Mouse (Mus musculus): Measurements from ENCODE around the gene Duxbl1. TPM values are rescaled to one million over a fixed set of nuclear protein-coding genes. Genes with fewer than 3 reads are reported as not detected.
"Not testable (repeated sequence)": the region's sequence is repeated elsewhere in the genome, so short reads cannot be mapped to it uniquely, and the experiment has no call there.

Gene Duxbl1
- polyA plus RNA-seq (2017; shearing (Covaris generic)) = not detected

DNA sequence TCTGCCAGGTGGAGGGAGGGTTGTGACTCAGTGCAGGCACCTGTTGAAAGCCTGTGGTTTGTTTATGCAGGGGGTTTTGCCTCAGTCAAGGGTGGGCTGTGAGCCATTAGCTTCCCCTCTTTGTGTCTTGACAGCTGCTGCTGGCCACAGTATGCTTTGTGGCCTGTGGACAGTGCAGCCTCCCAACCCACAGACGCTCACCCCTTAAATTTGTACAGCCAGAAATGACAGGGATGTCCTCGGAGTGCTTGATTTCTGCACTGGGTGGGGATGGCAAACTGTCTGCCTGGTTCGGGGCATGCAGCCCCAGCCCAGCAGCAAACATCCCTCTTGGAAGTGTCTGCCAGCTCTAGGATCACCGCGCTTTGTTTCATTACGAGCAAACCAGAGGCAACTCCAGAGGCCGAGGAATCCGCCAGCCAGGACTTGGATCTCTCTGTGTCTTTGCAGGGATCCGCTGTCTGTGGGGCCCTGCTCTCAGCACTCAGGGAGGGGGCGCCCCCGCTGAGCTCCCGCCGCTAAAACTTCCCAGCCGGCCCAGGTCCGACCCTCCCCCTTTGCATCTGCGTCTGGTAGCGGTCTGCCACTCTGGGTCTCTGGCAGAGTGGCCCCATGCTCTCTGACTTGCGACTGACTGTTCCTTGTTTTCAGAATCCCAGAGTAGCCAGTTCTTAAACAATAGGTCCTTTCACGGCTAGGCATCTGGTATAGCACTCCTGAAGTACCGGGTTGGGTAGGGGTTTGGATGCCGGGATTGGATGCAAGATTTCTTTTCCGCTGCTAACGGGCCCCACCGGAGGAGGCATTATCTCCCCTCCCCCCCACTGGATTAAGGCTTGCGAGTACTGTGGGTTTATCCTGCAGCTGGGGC, at the start of gene Duxbl1:
Duxbl1 (plus strand) TSS at position 207 of the 871 bp plus-strand sequence.
- ATAC-seq = not testable (repeated sequence)

- not testable (repeated sequence) for ATAC-seq
These were observed 41.3 kb upstream of the Duxbl1 start for GRCm38 (mm10) chr14:25936867-25937630.

DNA sequence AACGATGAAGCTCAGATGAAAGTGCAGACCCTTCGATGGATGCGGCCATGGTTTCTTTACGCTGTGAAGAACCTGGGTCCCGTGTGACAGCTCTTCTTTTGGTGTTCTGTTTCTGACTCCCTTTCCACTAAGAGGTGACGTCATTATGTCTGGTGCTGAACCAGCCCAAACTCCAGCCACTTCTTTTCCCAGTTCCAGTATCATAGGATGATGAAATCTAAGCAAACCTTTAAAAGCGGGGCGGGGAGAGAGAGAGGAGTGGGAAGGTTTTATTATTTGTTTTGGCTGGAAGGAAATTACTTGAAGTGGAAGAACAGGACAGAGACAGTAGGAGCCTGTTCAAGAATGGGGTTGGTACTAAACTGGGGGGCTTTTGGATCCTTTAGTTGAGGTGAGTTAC, 40.4 kb upstream of the Duxbl1 start, which contains the start of gene Cphx1:
Cphx1 (plus strand) TSS at position 301 of the 400 bp plus-strand sequence.
- not testable (repeated sequence) for ATAC-seq

DNA sequence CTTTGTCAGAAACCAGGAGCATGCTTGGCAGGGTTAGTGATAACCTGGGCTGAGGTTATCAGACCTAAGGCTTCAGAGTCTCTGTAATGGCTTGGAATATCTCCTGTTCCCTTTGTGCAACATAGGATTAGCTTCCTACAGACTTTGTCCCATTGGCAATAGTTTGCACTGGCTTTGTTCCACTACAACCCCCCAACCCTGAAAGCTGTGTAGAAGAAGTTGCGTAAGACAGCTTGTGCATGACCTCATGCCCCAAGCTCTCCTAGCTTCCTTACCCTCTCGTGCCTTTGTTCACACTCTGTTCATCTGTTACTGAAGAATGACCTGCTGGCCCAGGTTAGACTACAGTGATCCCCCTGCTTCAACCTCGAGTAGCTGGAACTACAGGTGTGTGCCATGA, 20.5 kb upstream of the Duxbl1 start:
- not testable (repeated sequence) for ATAC-seq

- not testable (repeated sequence) for ATAC-seq
These were observed 1.0 kb downstream of the Duxbl1 start for GRCm38 (mm10) chr14:25979242-25979941.

- ATAC-seq = not testable (repeated sequence)
These were observed 3.5 kb downstream of the Duxbl1 start for GRCm38 (mm10) chr14:25981880-25982279.

DNA sequence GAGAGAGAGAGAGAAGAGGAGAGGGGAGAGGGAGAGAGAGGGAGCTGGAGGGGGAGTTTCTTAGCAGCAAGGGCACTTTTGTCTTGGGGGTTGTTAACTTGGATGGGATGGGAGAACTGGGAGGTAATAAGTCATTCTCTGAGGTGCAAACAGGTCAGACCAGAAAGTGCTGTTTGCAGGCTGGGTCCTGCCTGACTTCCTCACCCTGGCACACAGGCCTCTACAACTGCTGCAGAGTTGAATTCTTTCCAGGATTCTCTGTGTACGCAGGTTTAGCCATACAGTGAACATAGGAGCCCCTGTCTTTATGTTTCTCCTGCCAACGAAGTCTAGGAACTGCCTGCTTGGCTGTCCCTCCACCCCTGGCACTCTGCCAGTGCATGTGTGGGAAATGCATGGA, 29.1 kb downstream of the Duxbl1 start:
- ATAC-seq = not testable (repeated sequence)

DNA sequence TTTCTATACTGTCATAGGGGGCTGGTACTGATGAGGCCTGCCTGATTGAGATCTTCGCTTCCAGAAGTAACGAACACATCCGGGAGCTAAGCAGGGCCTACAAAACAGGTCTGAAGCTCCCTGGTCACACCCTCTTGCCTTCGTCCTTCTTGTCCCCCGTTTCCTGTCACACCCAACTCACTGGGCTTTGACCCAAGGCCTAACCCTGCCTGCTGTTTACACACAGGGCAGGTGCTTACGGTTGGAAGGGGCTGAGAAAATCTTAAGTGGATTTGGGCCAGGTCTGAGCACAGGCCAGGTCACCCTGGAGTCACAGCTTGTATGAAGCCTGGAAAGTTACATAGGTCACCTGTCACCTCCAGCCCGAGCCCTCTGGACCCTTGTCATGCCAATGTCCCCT, 38.0 kb downstream of the Duxbl1 start:
- ATAC-seq = not testable (repeated sequence)

- ATAC-seq = not testable (repeated sequence)
These were observed 43.2 kb downstream of the Duxbl1 start for GRCm38 (mm10) chr14:26021555-26021954.

DNA sequence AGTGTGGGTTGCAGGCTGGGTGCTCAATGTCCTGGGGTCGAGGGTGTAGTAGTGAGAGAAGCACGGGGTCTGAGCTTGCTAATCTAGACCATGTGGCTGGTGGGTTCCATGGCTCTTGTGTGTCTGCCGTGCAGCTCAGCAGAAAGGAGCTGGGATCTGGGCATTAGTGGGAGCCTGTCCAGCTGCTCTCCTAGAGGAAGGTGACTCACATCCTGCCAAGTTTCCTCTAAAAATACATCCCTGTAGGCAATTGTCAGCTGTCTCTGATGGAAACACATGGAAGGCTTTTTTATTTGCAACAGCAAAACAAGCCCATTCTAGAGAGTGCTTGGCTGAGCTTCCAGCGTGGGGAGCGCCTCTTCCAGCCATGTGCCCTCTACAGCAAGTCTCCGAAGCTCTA, 44.5 kb downstream of the Duxbl1 start:
- ATAC-seq = not testable (repeated sequence)

DNA sequence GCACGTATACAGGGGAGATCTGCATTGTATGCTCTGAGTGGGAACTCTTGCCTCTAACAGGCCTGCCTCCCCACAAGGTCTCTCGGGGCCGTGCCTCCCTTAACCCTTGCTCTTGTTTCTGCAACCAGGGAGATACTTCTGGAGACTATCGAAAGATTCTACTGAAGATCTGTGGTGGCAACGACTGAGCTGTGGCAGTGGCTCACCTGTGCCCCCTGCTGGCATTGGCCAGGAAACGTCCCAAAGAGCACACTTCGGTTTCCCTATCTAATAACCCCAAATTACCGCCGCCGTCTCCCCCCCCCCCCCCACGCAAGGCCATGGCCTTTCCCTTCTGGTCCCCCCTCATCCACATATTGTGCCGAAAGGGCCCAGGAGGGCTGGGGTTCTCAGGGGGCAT, 47.3 kb downstream of the Duxbl1 start:
- not testable (repeated sequence) for ATAC-seq

GRCm38 (mm10) chr14:26034364-26034763, 56.0 kb downstream of the Duxbl1 start:
- not testable (repeated sequence) for ATAC-seq

DNA sequence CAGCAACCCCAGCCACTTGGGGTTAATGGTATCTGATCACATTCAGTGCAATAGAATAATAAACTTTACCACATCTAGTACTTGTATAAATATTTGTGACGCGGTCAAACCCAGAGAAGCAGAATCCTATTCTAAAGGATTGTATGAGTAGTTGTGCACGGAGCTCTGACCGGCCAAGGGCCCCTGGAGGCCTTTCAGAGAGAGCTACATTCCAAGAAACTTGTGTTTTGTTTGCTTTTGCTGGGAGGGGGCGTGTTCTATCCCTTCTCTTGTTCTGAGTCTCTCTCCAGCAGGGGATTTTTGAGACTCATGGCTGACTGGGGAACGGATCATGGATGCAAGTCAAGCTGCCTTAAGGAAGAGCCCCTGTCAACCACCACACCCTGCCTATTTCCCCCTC, 57.1 kb downstream of the Duxbl1 start:
- ATAC-seq = not testable (repeated sequence)

Other genes with a start within 250 kb of the Duxbl1 start
- under 1 TPM; 0.37 to 0.54 TPM for gene Zcchc24, start 209.5 kb upstream of the Duxbl1 start, polyA plus RNA-seq (2017; shearing (Covaris generic))
- 10 to 100 TPM; 60.6 to 78.5 TPM for gene Anxa11, start 136.4 kb upstream of the Duxbl1 start, polyA plus RNA-seq (2017; shearing (Covaris generic))
- gene Plac9a, start 75.5 kb upstream of the Duxbl1 start, polyA plus RNA-seq (2017; shearing (Covaris generic)) = not detected
- 1 to 10 TPM; 2.9 to 3.0 TPM for gene Tmem254a, start 50.9 kb upstream of the Duxbl1 start, polyA plus RNA-seq (2017; shearing (Covaris generic))
- not detected for gene Cphx1, start 40.3 kb upstream of the Duxbl1 start, polyA plus RNA-seq (2017; shearing (Covaris generic))
- gene Gm9780, start 64.1 kb downstream of the Duxbl1 start, polyA plus RNA-seq (2017; shearing (Covaris generic)) = not detected
- gene Tmem254c, start 88.8 kb downstream of the Duxbl1 start, polyA plus RNA-seq (2017; shearing (Covaris generic)) = 10 to 100 TPM; 59.9 to 60.0 TPM
- not detected for gene Cphx2, start 102.9 kb downstream of the Duxbl1 start, polyA plus RNA-seq (2017; shearing (Covaris generic))
- not detected for gene Cphx3, start 103.7 kb downstream of the Duxbl1 start, polyA plus RNA-seq (2017; shearing (Covaris generic))
- not detected for gene Duxbl2, start 139.8 kb downstream of the Duxbl1 start, polyA plus RNA-seq (2017; shearing (Covaris generic))
- not detected for gene Plac9b, start 203.9 kb downstream of the Duxbl1 start, polyA plus RNA-seq (2017; shearing (Covaris generic))
- 10 to 100 TPM in 1 of 2 experiments, 1 to 10 TPM in 1; 6.6 to 17.9 TPM for gene Tmem254b, start 228.5 kb downstream of the Duxbl1 start, polyA plus RNA-seq (2017; shearing (Covaris generic))